Mouse (Mus musculus) layer of hippocampus, postnatal 25 days (tissue): ENCODE data around the gene Prpf6. TPM values are rescaled to one million over a fixed set of nuclear protein-coding genes. Genes with fewer than 3 reads are reported as not detected.

Source experiments
- DNase-seq, 2 experiments: peaks; one replicate each; pipeline ENCODE4 v3.0.0; 2022; ENCODE audit warnings: mixed read lengths in 2 of 2, low spot score in 1 of 2; ENCODE audit errors: extremely low spot score in 1 of 2
- total RNA-seq, 2 experiments: library from RNA; stranded (reverse); gene quantifications; 2 replicates each; pipeline ENCODE4 v1.2.3; 2021

Gene Prpf6
- 10 to 100 TPM; 57.9 to 58.8 TPM for total RNA-seq

GRCm38 (mm10) chr2:181591528-181592085 is at the start of gene Prpf6:
Gene Prpf6, plus strand, starts transcription at chr2:181591868.
- DNase-seq = no peak

DNA sequence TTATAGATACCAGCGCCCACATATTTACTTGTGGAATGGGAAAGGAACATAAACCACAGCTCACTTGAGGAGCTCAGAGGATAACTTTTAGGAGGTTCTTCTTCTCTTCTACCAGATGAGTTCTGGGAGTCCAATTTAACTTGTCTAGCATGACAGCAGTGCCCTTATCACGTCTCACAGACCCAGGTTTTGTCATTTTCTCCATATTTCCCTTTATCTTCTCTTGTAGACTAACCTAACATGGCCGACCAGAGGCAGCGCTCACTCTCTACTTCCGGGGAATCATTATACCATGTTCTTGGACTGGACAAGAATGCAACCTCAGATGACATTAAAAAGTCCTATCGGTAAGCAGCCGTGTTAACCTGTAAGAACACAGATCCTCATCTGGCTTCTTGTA is 45.5 kb upstream of the Prpf6 start:
- no peak for DNase-seq

- no peak for DNase-seq
Measured at GRCm38 (mm10) chr2:181548227-181548626, 43.4 kb upstream of the Prpf6 start.

GRCm38 (mm10) chr2:181548682-181549081 is 43.0 kb upstream of the Prpf6 start:
- no peak for DNase-seq

- no peak for DNase-seq
Measured at GRCm38 (mm10) chr2:181550233-181550632, 41.4 kb upstream of the Prpf6 start.

- no peak for DNase-seq
Measured at GRCm38 (mm10) chr2:181553772-181554171, 37.9 kb upstream of the Prpf6 start.

DNA sequence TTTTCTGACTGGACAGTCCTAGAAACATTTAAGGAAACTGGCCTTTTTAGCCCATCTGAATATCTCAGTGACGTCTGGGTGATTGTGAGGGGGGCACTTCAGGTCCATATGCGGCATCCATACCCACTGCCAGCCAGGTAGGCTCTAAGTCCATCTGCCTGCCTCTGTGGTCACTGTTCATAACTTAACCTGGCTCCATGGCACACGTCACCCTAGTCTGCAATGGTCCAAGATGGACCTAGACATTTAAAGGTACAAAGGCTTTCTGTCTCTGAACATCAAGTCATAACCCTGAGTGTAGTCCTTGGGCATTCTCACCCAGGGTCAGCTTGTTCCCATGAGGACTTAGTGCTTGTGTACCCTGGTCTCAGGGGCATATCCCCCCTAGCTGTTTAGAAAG is 24.3 kb upstream of the Prpf6 start:
- DNase-seq = no peak

- peak in 1 of 2 experiments; percentile 55 for DNase-seq
Measured at GRCm38 (mm10) chr2:181568272-181569008, 23.2 kb upstream of the Prpf6 start.

DNA sequence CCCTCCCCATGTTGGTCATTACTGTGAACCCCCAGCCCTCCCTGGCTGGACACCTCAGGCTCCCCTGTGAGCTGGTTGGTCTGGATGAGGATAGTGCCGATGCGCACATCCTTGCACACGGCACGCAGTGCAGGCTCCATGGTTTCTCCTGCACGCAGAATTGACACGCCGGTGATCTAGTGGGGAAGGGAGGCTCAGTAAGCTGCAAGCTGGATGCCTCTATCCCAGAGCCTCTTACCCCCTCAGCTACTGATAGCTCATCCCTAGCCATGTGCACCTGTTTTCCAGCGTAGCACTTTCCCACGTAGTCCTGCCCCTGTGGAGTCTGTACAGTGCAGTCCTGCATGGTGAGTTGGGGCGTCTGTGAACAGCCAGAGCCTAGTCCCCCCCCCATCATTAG is 21.8 kb upstream of the Prpf6 start:
- no peak for DNase-seq

DNA sequence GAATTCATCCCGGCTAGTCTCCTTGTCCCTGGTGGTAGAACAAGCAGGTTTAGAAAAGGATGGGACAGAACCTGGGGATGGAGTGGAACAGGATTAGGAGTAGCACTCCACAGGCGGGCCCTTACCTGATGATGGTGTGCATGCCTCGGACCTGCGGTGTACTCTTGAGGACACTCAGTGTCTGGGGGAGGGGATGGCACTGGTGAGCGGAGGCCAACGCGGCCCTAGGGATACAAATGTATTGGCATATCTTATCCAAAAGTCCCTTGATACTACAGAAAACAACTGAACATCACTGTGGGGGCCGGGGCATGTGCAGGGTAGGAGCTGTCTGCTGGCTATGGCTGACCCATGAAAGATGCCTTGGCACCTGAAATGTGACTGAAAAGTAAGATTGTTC is 21.3 kb upstream of the Prpf6 start:
- no peak for DNase-seq

- DNase-seq = no peak
Measured at GRCm38 (mm10) chr2:181570921-181571595, 20.6 kb upstream of the Prpf6 start.

GRCm38 (mm10) chr2:181571941-181572670 is 19.6 kb upstream of the Prpf6 start:
- no peak for DNase-seq

GRCm38 (mm10) chr2:181572921-181573920 is 18.4 kb upstream of the Prpf6 start:
- DNase-seq = no peak

GRCm38 (mm10) chr2:181573961-181574360 is 17.7 kb upstream of the Prpf6 start:
- no peak for DNase-seq

DNA sequence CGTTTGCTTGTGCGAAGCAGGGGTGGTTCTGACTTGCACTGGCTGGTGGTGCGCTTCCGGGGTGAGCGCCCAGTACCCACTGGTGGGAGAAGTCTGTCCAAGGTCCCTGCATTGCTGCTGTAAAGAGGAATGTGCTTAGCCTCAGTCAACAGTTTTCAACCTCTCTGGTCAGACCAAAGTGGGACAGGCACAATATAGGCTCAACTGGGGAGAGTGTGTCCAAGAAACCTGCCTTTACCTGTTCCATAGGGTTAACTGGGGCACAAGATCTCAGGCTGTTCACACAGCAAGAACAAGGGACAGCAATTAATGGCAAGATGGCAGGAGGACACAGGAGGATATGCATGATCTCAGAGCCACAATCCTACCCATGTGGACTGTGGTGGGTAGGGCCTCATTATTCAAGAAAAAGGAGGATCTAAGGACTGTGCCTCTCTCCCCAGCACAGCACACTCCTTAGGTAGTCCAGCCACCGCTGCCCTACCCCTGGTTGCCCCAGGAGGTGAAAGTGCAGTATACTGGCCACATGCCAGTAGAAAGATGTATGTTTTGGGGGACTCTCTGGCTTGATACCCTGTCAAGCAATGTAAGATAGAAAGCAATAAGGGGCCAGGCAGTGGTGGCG is 16.6 kb upstream of the Prpf6 start:
- DNase-seq = no peak

DNA sequence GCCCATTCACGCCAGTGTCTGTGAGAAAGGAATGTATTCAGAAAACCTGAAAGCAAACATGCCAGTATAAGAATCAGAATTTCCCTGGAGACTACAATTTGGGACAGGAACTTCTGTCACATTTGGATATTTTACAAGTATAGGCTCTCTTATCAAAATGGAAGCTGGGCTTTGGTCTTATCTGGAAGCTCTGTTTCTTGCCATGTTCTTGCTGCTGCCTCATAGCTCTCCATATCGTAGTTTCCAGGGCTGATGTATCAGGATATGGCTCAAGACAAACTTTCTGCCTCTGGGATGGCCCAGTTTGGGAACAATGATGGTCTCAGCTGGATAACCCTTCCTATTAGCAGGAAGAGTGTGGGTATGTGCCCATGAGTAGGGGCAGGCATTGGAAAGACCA is 15.1 kb upstream of the Prpf6 start:
- no peak for DNase-seq

DNA sequence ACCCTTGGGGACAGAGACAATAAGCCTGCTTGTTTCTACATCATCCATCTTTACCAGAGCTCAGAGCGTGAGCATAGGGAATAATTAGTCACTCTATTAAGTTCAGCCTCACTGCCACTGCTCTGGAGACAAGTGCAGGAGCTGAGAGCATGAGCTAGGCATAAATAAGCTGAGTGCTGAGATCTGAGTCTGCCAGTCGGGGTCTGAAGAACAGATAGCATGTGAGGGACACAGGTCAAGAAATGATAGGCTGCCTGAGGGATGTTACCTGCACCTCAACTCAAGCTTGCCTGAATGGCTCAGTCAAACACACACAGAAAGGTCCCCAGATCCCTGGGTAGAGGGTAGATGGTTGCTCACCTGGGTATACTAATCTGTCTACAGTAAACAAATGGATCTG is 14.5 kb upstream of the Prpf6 start:
- no peak for DNase-seq

DNA sequence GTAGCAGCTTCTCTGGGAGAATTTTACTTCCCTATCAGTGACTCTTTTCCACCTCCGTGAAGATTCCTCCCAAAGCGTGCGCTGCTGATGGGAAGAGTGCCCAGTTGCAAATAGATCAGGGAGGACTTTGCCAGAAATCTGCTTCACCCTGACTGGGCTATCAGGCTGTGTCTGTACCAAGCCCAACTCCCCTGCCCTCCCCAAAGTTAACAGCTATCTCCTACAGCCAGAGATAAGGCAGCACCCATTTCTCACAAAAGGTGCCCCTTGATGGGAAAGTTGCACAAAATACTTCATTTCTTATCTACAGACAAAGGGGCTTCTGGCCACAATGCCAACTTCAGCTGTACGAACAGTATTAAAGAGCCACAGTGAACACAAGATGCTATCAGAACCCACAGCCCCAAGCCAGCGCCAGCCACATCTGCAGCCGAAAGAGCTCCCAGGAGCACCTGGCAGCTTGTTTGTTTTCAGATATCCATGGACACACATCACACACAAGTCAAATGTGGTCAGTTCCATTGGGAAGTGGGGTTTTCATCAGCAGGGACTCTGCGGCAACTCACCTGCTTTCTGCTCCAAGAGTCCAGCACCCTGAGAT is 13.6 kb upstream of the Prpf6 start:
- DNase-seq = no peak
